Comparison of ENCODE assay signal across 14 mouse cellular contexts in the genomic region with DNA sequence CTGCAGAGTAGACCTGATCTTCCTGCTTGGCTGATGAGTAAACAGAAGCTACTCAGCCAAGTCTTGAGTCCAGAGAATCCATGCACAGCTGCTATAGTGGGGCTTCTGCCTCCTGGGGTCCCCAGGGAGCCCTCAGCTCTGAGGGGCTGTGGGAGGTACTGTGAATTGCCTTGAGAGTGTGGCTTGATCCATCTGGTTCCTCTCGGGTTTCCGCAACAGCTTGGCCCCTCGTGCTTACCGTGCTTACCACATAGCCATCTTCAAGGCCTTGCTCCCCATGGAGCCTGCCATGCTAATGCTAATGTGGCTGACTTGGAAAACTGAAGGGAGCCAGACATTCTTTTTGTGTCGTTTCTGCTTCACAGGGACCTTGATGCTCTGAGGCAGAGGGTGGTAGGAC. TPM values are rescaled to one million over a fixed set of nuclear protein-coding genes. Genes with fewer than 3 reads are reported as not detected.
DNase-seq lines count a peak whose midpoint lies in the region; ATAC-seq and TF ChIP-seq lines count a peak whose summit lies in the region.
"Had no signal": no experiment of that assay in that cellular context is flagged by ENCODE, and none has a peak within 500 bp of the region (broad histone marks: within the 10 kb centered on the region; RNA-seq: fewer than 3 reads in every experiment).

No protein-coding gene starts in this region.

- H3K4me2 ChIP-seq in kidney, embryonic 14.5 days (replicated peaks; ENCODE audit: low read depth, low read length), result no peak overlapping the region
- no peak overlapping the region for H3K4me2 ChIP-seq in hindbrain, embryonic 14.5 days (replicated peaks)
- no peak overlapping the region for H3K4me2 ChIP-seq in midbrain, postnatal 0 days (ENCODE audit: low read depth, low read length, poor library complexity, severe bottlenecking)

- TF ChIP-seq POLR2A in kidney, adult 2 months (IDR thresholded peaks at IDR 0.05; ENCODE audit: low read depth, low read length), result no peak
- TF ChIP-seq POLR2A in thymus, adult 2 months (IDR thresholded peaks at IDR 0.05; ENCODE audit: control insufficient read depth, extremely low read depth, insufficient read depth, low read length, poor library complexity), result no peak

- H3K4me3 ChIP-seq in kidney, embryonic 14.5 days (ENCODE audit: low read length), result no peak overlapping the region
- no peak overlapping the region for H3K4me3 ChIP-seq in kidney, adult 2 months (ENCODE audit: insufficient read depth, low read depth, low read length)
- no peak overlapping the region for H3K4me3 ChIP-seq in embryonic facial prominence, embryonic 10.5 days
- H3K4me3 ChIP-seq in hindbrain, embryonic 14.5 days (replicated peaks; ENCODE audit: low read length), result no peak overlapping the region
- no peak overlapping the region for H3K4me3 ChIP-seq in midbrain, postnatal 0 days (ENCODE audit: low read depth, low read length)
- no peak overlapping the region for H3K4me3 ChIP-seq in thymus, adult 2 months (ENCODE audit: control insufficient read depth, insufficient read depth, low read length)

- no peaks in the 10 kb centered on the region for H3K4me1 ChIP-seq in kidney, embryonic 14.5 days (ENCODE audit: control insufficient read depth, insufficient read depth, low read length)
- no peaks in the 10 kb centered on the region for H3K4me1 ChIP-seq in kidney, adult 2 months (ENCODE audit: control insufficient read depth, insufficient read depth, low read length)
- H3K4me1 ChIP-seq in embryonic facial prominence, embryonic 10.5 days, result peaks cover 21% of the 10 kb centered on the region
- H3K4me1 ChIP-seq in hindbrain, embryonic 14.5 days (replicated peaks; ENCODE audit: control insufficient read depth, insufficient read depth, low read length), result no peaks in the 10 kb centered on the region
- H3K4me1 ChIP-seq in midbrain, postnatal 0 days (ENCODE audit: insufficient read depth, low read length), result no peaks in the 10 kb centered on the region
- H3K4me1 ChIP-seq in thymus, adult 2 months (replicated peaks; ENCODE audit: control insufficient read depth, insufficient read depth, low read length), result no peaks in the 10 kb centered on the region

- ATAC-seq in kidney, embryonic 14.5 days (ENCODE audit: low FRiP score, low TSS enrichment), result peak; percentile 55; the same call in 1 of the 2 replicates
- ATAC-seq in hindbrain, embryonic 14.5 days (ENCODE audit: low FRiP score), result peak; percentile 33; the same call in 1 of the 2 replicates
- ATAC-seq in midbrain, postnatal 0 days (ENCODE audit: low FRiP score), result no peak
- ATAC-seq in CD4-positive, CD25-positive, alpha-beta regulatory T cell, adult 4 months, result no peak
- ATAC-seq: activated CD4-positive, CD25-positive, alpha-beta regulatory T cell, adult 4 months had no signal

- 23% methylated on average over 5 of the region's 5 CpGs for WGBS in kidney, embryonic 14.5 days
- 52% methylated on average over 5 of the region's 5 CpGs for WGBS in kidney, adult 2 months
- 33% methylated on average over 5 of the region's 5 CpGs for WGBS in embryonic facial prominence, embryonic 10.5 days
- WGBS in hindbrain, embryonic 14.5 days, result 12% methylated on average over 5 of the region's 5 CpGs
- WGBS in midbrain, postnatal 0 days, result 10% methylated on average over 5 of the region's 5 CpGs
- 81% methylated on average over 5 of the region's 5 CpGs for WGBS in thymus, adult 2 months

- H3K27ac ChIP-seq in kidney, embryonic 14.5 days (ENCODE audit: low read depth, low read length), result no peak overlapping the region
- no peak overlapping the region for H3K27ac ChIP-seq in kidney, adult 2 months (ENCODE audit: insufficient read depth, low read depth, low read length)
- peak overlapping the region; percentile 59 for H3K27ac ChIP-seq in embryonic facial prominence, embryonic 10.5 days (replicated peaks)
- H3K27ac ChIP-seq in hindbrain, embryonic 14.5 days, result no peak overlapping the region
- no peak overlapping the region for H3K27ac ChIP-seq in midbrain, postnatal 0 days (ENCODE audit: low read depth, low read length)
- no peak overlapping the region for H3K27ac ChIP-seq in thymus, adult 2 months (ENCODE audit: control insufficient read depth, insufficient read depth, low read length)

- no peaks in the 10 kb centered on the region for H3K36me3 ChIP-seq in kidney, embryonic 14.5 days (ENCODE audit: control insufficient read depth, insufficient read depth, low read length)
- H3K36me3 ChIP-seq in kidney, adult 2 months (ENCODE audit: control insufficient read depth, insufficient read depth, low read length), result no peaks in the 10 kb centered on the region
- H3K36me3 ChIP-seq in embryonic facial prominence, embryonic 10.5 days (replicated peaks), result no peaks in the 10 kb centered on the region
- no peaks in the 10 kb centered on the region for H3K36me3 ChIP-seq in hindbrain, embryonic 14.5 days (replicated peaks; ENCODE audit: control insufficient read depth, insufficient read depth)
- H3K36me3 ChIP-seq in midbrain, postnatal 0 days (ENCODE audit: insufficient read depth, low read length), result no peaks in the 10 kb centered on the region
- no peaks in the 10 kb centered on the region for H3K36me3 ChIP-seq in thymus, adult 2 months (ENCODE audit: control insufficient read depth, insufficient read depth, low read length)

- H3K9ac ChIP-seq in kidney, embryonic 14.5 days (ENCODE audit: low read depth, low read length), result no peak overlapping the region
- H3K9ac ChIP-seq in hindbrain, embryonic 14.5 days, result no peak overlapping the region
- no peak overlapping the region for H3K9ac ChIP-seq in midbrain, postnatal 0 days (replicated peaks; ENCODE audit: low read length, poor library complexity, severe bottlenecking)

- no peak for TF ChIP-seq CTCF in kidney, adult 2 months (conservative IDR thresholded peaks at IDR 0.05; ENCODE audit: insufficient read depth, insufficient read length, low read depth, low read length)
- TF ChIP-seq CTCF in midbrain, postnatal 0 days (IDR thresholded peaks at IDR 0.05), result no peak
- no peak for TF ChIP-seq CTCF in thymus, adult 2 months (IDR thresholded peaks at IDR 0.05; ENCODE audit: borderline replicate concordance, control insufficient read depth, extremely low read depth, insufficient read depth, low read length, poor library complexity)

- H3K27me3 ChIP-seq in kidney, embryonic 14.5 days (ENCODE audit: control insufficient read depth, insufficient read depth, low read length), result no peaks in the 10 kb centered on the region
- H3K27me3 ChIP-seq in kidney, adult 2 months (replicated peaks; ENCODE audit: control insufficient read depth, insufficient read depth, low read length), result no peaks in the 10 kb centered on the region
- no peaks in the 10 kb centered on the region for H3K27me3 ChIP-seq in embryonic facial prominence, embryonic 10.5 days (replicated peaks; ENCODE audit: low read depth, poor library complexity, severe bottlenecking)
- no peaks in the 10 kb centered on the region for H3K27me3 ChIP-seq in hindbrain, embryonic 14.5 days (ENCODE audit: control insufficient read depth, insufficient read depth, low read length)
- H3K27me3 ChIP-seq in midbrain, postnatal 0 days (ENCODE audit: insufficient read depth, low read length), result no peaks in the 10 kb centered on the region
- no peaks in the 10 kb centered on the region for H3K27me3 ChIP-seq in thymus, adult 2 months (ENCODE audit: control insufficient read depth, insufficient read depth, low read length)

- no peaks in the 10 kb centered on the region for H3K9me3 ChIP-seq in kidney, embryonic 14.5 days (ENCODE audit: control insufficient read depth, low read length)
- H3K9me3 ChIP-seq in embryonic facial prominence, embryonic 10.5 days, result no peaks in the 10 kb centered on the region
- H3K9me3 ChIP-seq in hindbrain, embryonic 14.5 days (ENCODE audit: control insufficient read depth, low read length), result no peaks in the 10 kb centered on the region
- H3K9me3 ChIP-seq in midbrain, postnatal 0 days (ENCODE audit: low read length), result no peaks in the 10 kb centered on the region

- no peak for DNase-seq in kidney, adult 2 months
- peak; percentile 49 for DNase-seq in embryonic facial prominence, embryonic 10.5 days (ENCODE audit: low spot score)
- no peak for DNase-seq in hindbrain, embryonic 14.5 days (ENCODE audit: low spot score)
- DNase-seq in midbrain, postnatal 0 days (ENCODE audit: low spot score), result peak; percentile 53
- DNase-seq in thymus, adult 2 months, result no peak
- DNase-seq in right cerebral cortex, postnatal 10 days (ENCODE audit: low spot score in 2 of 2), result no peak
- DNase-seq: cerebellum, adult 11-12 months; liver; right cerebral cortex, adult 18-20 months; thymus, postnatal 14 days had no signal

RNA-seq across cellular contexts. Expression of a gene that starts 6.8 kb away (rescaled TPM):
- polyA plus RNA-seq in kidney, embryonic 14.5 days (2014; fragmentation: Nextera tagmentation; extraction: Ambion mirVana), result 9.1 and 10.4 TPM in 2 replicates
- 16.2 and 17.2 TPM in 2 replicates for polyA plus RNA-seq in kidney, adult 2 months (2012; rRNA removed)
- 6.3 and 8.3 TPM in 2 replicates for polyA plus RNA-seq in embryonic facial prominence, embryonic 10.5 days (2016; fragmentation: Nextera tagmentation; extraction: Ambion mirVana)
- polyA plus RNA-seq in hindbrain, embryonic 14.5 days (2014; fragmentation: Nextera tagmentation; extraction: Ambion mirVana), result 14.5 and 16.2 TPM in 2 replicates
- total RNA-seq in midbrain, postnatal 0 days (2014; rRNA removed), result 18.7 and 23.1 TPM in 2 replicates
- polyA plus RNA-seq in midbrain, postnatal 0 days (2015; fragmentation: Nextera tagmentation; extraction: Ambion mirVana), result 33.6 and 42.8 TPM in 2 replicates
- 6.6 and 7.3 TPM in 2 replicates for polyA plus RNA-seq in thymus, adult 2 months (2012; rRNA removed)
- 1 to 10 TPM; 2.0 to 3.4 TPM for polyA plus RNA-seq in CD4-positive, CD25-positive, alpha-beta regulatory T cell, adult 4 months (2017; shearing (Covaris generic))

RNA-seq across cellular contexts. Expression of a gene that starts 34.3 kb away (rescaled TPM):
- polyA plus RNA-seq in kidney, embryonic 14.5 days (2014; fragmentation: Nextera tagmentation; extraction: Ambion mirVana), result 231 and 247 TPM in 2 replicates
- 100 and 134 TPM in 2 replicates for polyA plus RNA-seq in kidney, adult 2 months (2012; rRNA removed)
- polyA plus RNA-seq in embryonic facial prominence, embryonic 10.5 days (2016; fragmentation: Nextera tagmentation; extraction: Ambion mirVana), result 200 and 214 TPM in 2 replicates
- polyA plus RNA-seq in hindbrain, embryonic 14.5 days (2014; fragmentation: Nextera tagmentation; extraction: Ambion mirVana), result 271 and 280 TPM in 2 replicates
- 153 and 192 TPM in 2 replicates for total RNA-seq in midbrain, postnatal 0 days (2014; rRNA removed)
- polyA plus RNA-seq in midbrain, postnatal 0 days (2015; fragmentation: Nextera tagmentation; extraction: Ambion mirVana), result 256 and 264 TPM in 2 replicates
- polyA plus RNA-seq in thymus, adult 2 months (2012; rRNA removed), result 79.8 and 88.9 TPM in 2 replicates
- polyA plus RNA-seq in CD4-positive, CD25-positive, alpha-beta regulatory T cell, adult 4 months (2017; shearing (Covaris generic)), result 100 to 1,000 TPM; 139 to 163 TPM

RNA-seq across cellular contexts. Expression of a gene that starts 52.0 kb away (rescaled TPM):
- polyA plus RNA-seq in kidney, embryonic 14.5 days (2014; fragmentation: Nextera tagmentation; extraction: Ambion mirVana), result not detected in 2 replicates
- polyA plus RNA-seq in kidney, adult 2 months (2012; rRNA removed), result 190 and 252 TPM in 2 replicates
- not detected in 2 replicates for polyA plus RNA-seq in embryonic facial prominence, embryonic 10.5 days (2016; fragmentation: Nextera tagmentation; extraction: Ambion mirVana)
- not detected in 2 replicates for polyA plus RNA-seq in hindbrain, embryonic 14.5 days (2014; fragmentation: Nextera tagmentation; extraction: Ambion mirVana)
- 0.44 TPM in 1 of 2 replicates, not detected in the other for total RNA-seq in midbrain, postnatal 0 days (2014; rRNA removed)
- 0.10 and 0.28 TPM in 2 replicates for polyA plus RNA-seq in midbrain, postnatal 0 days (2015; fragmentation: Nextera tagmentation; extraction: Ambion mirVana)
- 0.46 and 0.84 TPM in 2 replicates for polyA plus RNA-seq in thymus, adult 2 months (2012; rRNA removed)
- polyA plus RNA-seq in CD4-positive, CD25-positive, alpha-beta regulatory T cell, adult 4 months (2017; shearing (Covaris generic)), result not detected
- total RNA-seq: megakaryocyte, adult 5-6 weeks had no signal
- polyA plus RNA-seq: activated CD4-positive, CD25-positive, alpha-beta regulatory T cell, adult 4 months had no signal

Comparison
In these comparisons a context has a peak if more than half of its experiments do, and no peak if none do; other contexts are left out.
1. RNA of a gene that starts 52.0 kb away (polyA plus RNA-seq): 190 to 252 TPM in kidney, adult 2 months; 0.46 to 0.84 TPM in thymus, adult 2 months, not detected in CD4-positive, CD25-positive, alpha-beta regulatory T cell, adult 4 months, 0.10 to 0.28 TPM in midbrain, postnatal 0 days, not detected in embryonic facial prominence, embryonic 10.5 days, not detected in kidney, embryonic 14.5 days and not detected in hindbrain, embryonic 14.5 days; every median in the first group is over 100 times any median in the second.
2. ATAC-seq: peak in kidney, embryonic 14.5 days (single experiment) and hindbrain, embryonic 14.5 days (single experiment); none in midbrain, postnatal 0 days (single experiment) and CD4-positive, CD25-positive, alpha-beta regulatory T cell, adult 4 months (single experiment).
3. DNase-seq: peak in embryonic facial prominence, embryonic 10.5 days (single experiment) and midbrain, postnatal 0 days (single experiment); none in kidney, adult 2 months (single experiment), hindbrain, embryonic 14.5 days (single experiment), thymus, adult 2 months (single experiment) and right cerebral cortex, postnatal 10 days (0 of 2).